18 mouse cellular contexts compared by ENCODE assay signal in genomic region chr1:190201696-190202095, GRCm38 (mm10). TPM values are rescaled to one million over a fixed set of nuclear protein-coding genes. Genes with fewer than 3 reads are reported as not detected.
DNase-seq lines count a peak whose midpoint lies in the region; ATAC-seq and TF ChIP-seq lines count a peak whose summit lies in the region.
"Had no signal": no experiment of that assay in that cellular context is flagged by ENCODE, and none has a peak within 500 bp of the region (broad histone marks: within the 10 kb centered on the region; RNA-seq: fewer than 3 reads in every experiment).

No protein-coding gene starts in this region.

- no peaks in the 10 kb centered on the region for H3K79me2 ChIP-seq in heart, adult 2 months (replicated peaks; ENCODE audit: control insufficient read depth, insufficient read depth, low read length)
- no peaks in the 10 kb centered on the region for H3K79me2 ChIP-seq in liver, adult 2 months (ENCODE audit: control insufficient read depth, insufficient read depth, low read length)

- H3K4me2 ChIP-seq in liver, embryonic 12.5 days: no peak overlapping the region
- H3K4me2 ChIP-seq: embryonic facial prominence, embryonic 12.5 days; forebrain, embryonic 15.5 days; hindbrain, embryonic 14.5 days; intestine, embryonic 15.5 days had no signal

- WGBS in heart, adult 2 months: 40% methylated on average over 6 of the region's 6 CpGs
- 21% methylated on average over 6 of the region's 6 CpGs for WGBS in liver, adult 2 months
- 51% methylated on average over 6 of the region's 6 CpGs for WGBS in liver, embryonic 12.5 days (ENCODE audit: insufficient replicate concordance)

- no peak for TF ChIP-seq CTCF in heart, adult 2 months (IDR thresholded peaks at IDR 0.05)
- no peak for TF ChIP-seq CTCF in liver, adult 2 months (IDR thresholded peaks at IDR 0.05; ENCODE audit: low read depth, low read length)

- no peak overlapping the region for H3K9ac ChIP-seq in heart, adult 2 months (ENCODE audit: low read depth, low read length)
- no peak overlapping the region for H3K9ac ChIP-seq in liver, adult 2 months (ENCODE audit: low read depth, low read length)
- no peak overlapping the region for H3K9ac ChIP-seq in liver, embryonic 12.5 days
- H3K9ac ChIP-seq: embryonic facial prominence, embryonic 12.5 days; forebrain, embryonic 15.5 days; hindbrain, embryonic 14.5 days; intestine, embryonic 15.5 days had no signal

- H3K36me3 ChIP-seq in heart, adult 2 months (ENCODE audit: control insufficient read depth, insufficient read depth, low read length): no peaks in the 10 kb centered on the region
- no peaks in the 10 kb centered on the region for H3K36me3 ChIP-seq in liver, adult 2 months (ENCODE audit: control insufficient read depth, insufficient read depth, low read length)
- no peaks in the 10 kb centered on the region for H3K36me3 ChIP-seq in liver, embryonic 12.5 days
- H3K36me3 ChIP-seq: embryonic facial prominence, embryonic 12.5 days; forebrain, embryonic 15.5 days; hindbrain, embryonic 10.5 days; intestine, embryonic 15.5 days had no signal

- H3K4me3 ChIP-seq in heart, adult 2 months: no peak overlapping the region
- no peak overlapping the region for H3K4me3 ChIP-seq in liver, adult 2 months (ENCODE audit: insufficient read depth, low read depth, low read length)
- no peak overlapping the region for H3K4me3 ChIP-seq in liver, embryonic 12.5 days
- H3K4me3 ChIP-seq: embryonic facial prominence, embryonic 12.5 days; forebrain, embryonic 15.5 days; hindbrain, embryonic 10.5 days; intestine, embryonic 15.5 days had no signal

- ATAC-seq in liver, embryonic 12.5 days: no peak
- ATAC-seq: forebrain, embryonic 15.5 days; intestine, embryonic 15.5 days had no signal

- intact Hi-C loops in heart, adult 2 months (cut with DNase I): no loop called here
- intact Hi-C loops in heart, postnatal 10 days (cut with DNase I): no loop called here
- intact Hi-C loops in left cerebral cortex, postnatal 10 days (cut with DNase I): no loop called here

- H3K27me3 ChIP-seq in heart, adult 2 months (ENCODE audit: control insufficient read depth, insufficient read depth, low read length): no peaks in the 10 kb centered on the region
- no peaks in the 10 kb centered on the region for H3K27me3 ChIP-seq in liver, adult 2 months (ENCODE audit: control insufficient read depth, insufficient read depth, low read length)
- H3K27me3 ChIP-seq in liver, embryonic 12.5 days (replicated peaks): no peaks in the 10 kb centered on the region
- H3K27me3 ChIP-seq: embryonic facial prominence, embryonic 12.5 days; intestine, embryonic 15.5 days had no signal

- no peaks in the 10 kb centered on the region for H3K4me1 ChIP-seq in heart, adult 2 months (ENCODE audit: control insufficient read depth, insufficient read depth, low read length)
- peaks cover 17% of the 10 kb centered on the region for H3K4me1 ChIP-seq in liver, adult 2 months (ENCODE audit: control insufficient read depth, insufficient read depth, low read length)
- 0 out of 2 replicates have a peak, but pooled peaks cover 5% of the 10 kb centered on the region for H3K4me1 ChIP-seq in liver, embryonic 12.5 days
- H3K4me1 ChIP-seq: embryonic facial prominence, embryonic 12.5 days; forebrain, embryonic 15.5 days; intestine, embryonic 15.5 days had no signal

- DNase-seq in heart, adult 2 months: peak; percentile 28 to 30
- DNase-seq in heart, adult 8-10 months (ENCODE audit: low spot score): no peak
- DNase-seq in liver, adult 2 months (ENCODE audit: extremely low read depth, low read depth, low spot score): peak; percentile 88
- peak; percentile 48 to 51 for DNase-seq in heart, postnatal 10 days
- no peak for DNase-seq in MN1 (ENCODE audit: low spot score)
- no peak for DNase-seq in left cerebral cortex, postnatal 10 days (ENCODE audit: extremely low spot score in 1 of 2, low spot score in 2 of 2)
- DNase-seq: adrenal gland, adult 8-10 months; adrenal gland, postnatal 36 days; cerebellum, adult 2 months; cerebellum, postnatal 10 days; gastrocnemius, postnatal 10 days; kidney, adult 18-20 months had no signal

- no peak for TF ChIP-seq POLR2A in heart, adult 2 months (IDR thresholded peaks at IDR 0.05; ENCODE audit: insufficient read depth, low read depth, low read length)
- no peak for TF ChIP-seq POLR2A in liver, adult 2 months (IDR thresholded peaks at IDR 0.05; ENCODE audit: extremely low read depth, insufficient read depth, low read length)

- no peak for TF ChIP-seq EP300 in heart, adult 2 months (IDR thresholded peaks at IDR 0.05; ENCODE audit: insufficient read depth, low read depth, low read length)

- H3K9me3 ChIP-seq in liver, embryonic 12.5 days (replicated peaks): no peaks in the 10 kb centered on the region
- H3K9me3 ChIP-seq: embryonic facial prominence, embryonic 12.5 days; forebrain, embryonic 15.5 days; intestine, embryonic 15.5 days had no signal

- no peak overlapping the region for H3K27ac ChIP-seq in heart, adult 2 months
- peak overlapping the region; percentile 76 for H3K27ac ChIP-seq in liver, adult 2 months (replicated peaks; ENCODE audit: insufficient read depth, low read depth, low read length)
- no peak overlapping the region for H3K27ac ChIP-seq in liver, embryonic 12.5 days
- H3K27ac ChIP-seq: embryonic facial prominence, embryonic 12.5 days; forebrain, embryonic 15.5 days; hindbrain, embryonic 10.5 days; hindbrain, embryonic 14.5 days; intestine, embryonic 15.5 days had no signal

RNA-seq across cellular contexts. Expression of gene Prox1, which starts 31.2 kb away (rescaled TPM):
- 10 to 100 TPM; 46.2 to 57.3 TPM for total RNA-seq in heart, adult 2 months (2021)
- 12.1 and 21.7 TPM in 2 replicates for polyA plus RNA-seq in heart, adult 2 months (2012; rRNA removed)
- 10 to 100 TPM; 42.2 to 58.7 (median 51.7) TPM for total RNA-seq in heart, adult 8-10 months (2022)
- 20.1 and 27.1 TPM in 2 replicates for total RNA-seq in liver, adult 2 months (2014; rRNA removed)
- 22.2 and 23.0 TPM in 2 replicates for polyA plus RNA-seq in liver, adult 2 months (2012; rRNA removed)
- 7.6 TPM in 2 replicates for polyA plus RNA-seq in liver, embryonic 12.5 days (2016; fragmentation: Nextera tagmentation; extraction: Ambion mirVana)
- 10 to 100 TPM; 34.3 to 68.1 TPM for total RNA-seq in heart, postnatal 10 days (2021)
- 1 to 10 TPM; 7.9 to 8.3 TPM for total RNA-seq in left cerebral cortex, postnatal 10 days (2021)

Comparison
In these comparisons a context has a peak if more than half of its experiments do, and no peak if none do; other contexts are left out.
1. DNase-seq: peak in heart, adult 2 months (2 of 2), liver, adult 2 months (single experiment) and heart, postnatal 10 days (2 of 2); none in heart, adult 8-10 months (single experiment), MN1 (single experiment) and left cerebral cortex, postnatal 10 days (0 of 2).